Mouse (Mus musculus): ENCODE data around the gene Arhgap17. TPM values are rescaled to one million over a fixed set of nuclear protein-coding genes. Genes with fewer than 3 reads are reported as not detected.

Gene Arhgap17
- polyA plus RNA-seq, 1 experiment from 2014 or later, result 26.6 TPM

DNA sequence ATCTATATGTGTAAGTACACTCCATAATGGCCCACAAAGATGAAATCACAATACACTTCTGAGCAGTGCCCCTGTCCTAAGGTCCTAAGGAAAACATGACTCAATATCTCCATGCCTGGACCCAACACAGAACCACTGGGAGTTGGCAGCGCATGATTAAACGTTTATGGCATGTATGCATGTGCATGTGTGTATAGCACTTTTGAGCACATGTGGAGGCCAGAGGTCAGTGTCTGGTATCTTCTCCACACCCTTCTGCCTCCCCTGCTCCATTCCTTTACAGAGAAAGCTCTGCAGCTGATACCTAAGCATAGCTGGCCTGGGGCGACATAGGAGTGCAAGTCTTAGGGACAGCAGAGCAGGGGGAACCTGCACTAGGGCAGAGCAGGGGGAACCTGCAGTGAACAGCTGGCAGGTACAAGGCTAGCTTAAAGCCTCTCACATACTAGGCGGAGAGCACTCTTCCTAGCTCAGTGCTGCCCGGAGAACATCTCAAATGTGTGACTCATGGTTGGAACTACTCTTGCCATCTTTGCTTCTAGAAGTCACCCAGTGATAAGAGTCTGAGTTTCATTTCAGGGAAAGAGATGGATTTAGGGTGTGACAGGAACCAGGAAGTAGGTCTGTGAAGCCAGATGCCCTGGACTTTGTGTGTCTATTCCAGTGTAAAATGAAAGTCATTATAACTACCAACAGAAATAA is 25.5 kb downstream of the Arhgap17 start:
- no peaks in the 10 kb centered on the region for H3K9me3 ChIP-seq (ENCODE audit: control insufficient read depth, low read depth, low read length)
- no peak overlapping the region for H3K4me3 ChIP-seq (ENCODE audit: low read depth, low read length)
- no peak for ATAC-seq (ENCODE audit: insufficient number of reproducible peaks, insufficient read depth, low FRiP score, low read depth)
- WGBS, result 93% methylated on average over 5 of the region's 5 CpGs
- no peak overlapping the region for H3K27ac ChIP-seq (ENCODE audit: low read length)
- H3K36me3 ChIP-seq (ENCODE audit: control insufficient read depth, insufficient read depth, low read length), result no peaks in the 10 kb centered on the region
- peaks cover 23% of the 10 kb centered on the region for H3K4me1 ChIP-seq (ENCODE audit: control insufficient read depth, insufficient read depth, low read length)
- H3K4me2 ChIP-seq (replicated peaks; ENCODE audit: low read depth, low read length), result no peak overlapping the region
- H3K27me3 ChIP-seq (ENCODE audit: control insufficient read depth, insufficient read depth, low read length), result no peaks in the 10 kb centered on the region
- no peak overlapping the region for H3K9ac ChIP-seq (replicated peaks; ENCODE audit: low read depth, low read length)

DNA sequence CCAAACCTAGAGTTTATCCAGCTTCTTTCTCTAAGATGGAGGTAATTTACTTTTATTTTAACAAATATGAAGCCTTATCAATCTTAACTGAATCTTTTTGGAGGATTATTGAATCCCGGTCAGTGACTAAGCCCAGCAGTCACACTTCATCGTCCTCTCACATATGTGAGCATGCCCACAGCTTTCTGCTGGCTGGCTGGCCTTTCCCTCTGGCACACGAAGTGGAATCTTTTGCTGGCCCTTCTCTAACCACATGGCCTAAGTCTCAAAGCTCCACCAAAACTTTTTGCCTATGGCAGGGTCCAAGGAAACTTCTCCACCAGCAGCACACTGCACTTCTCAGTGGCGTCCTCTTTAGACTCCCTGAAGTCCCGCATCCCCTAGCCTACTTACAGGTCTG is 27.8 kb downstream of the Arhgap17 start:
- 45% methylated on average over 5 of the region's 5 CpGs for WGBS
- Histone ChIP-seq H3K27ac (ENCODE audit: low read length) (peak overlapping the region; percentile 30; the same call in 1 of the 2 replicates), H3K4me1 (ENCODE audit: control insufficient read depth, insufficient read depth, low read length) (peaks cover 15% of the 10 kb centered on the region), H3K9me3 (ENCODE audit: control insufficient read depth, low read depth, low read length) (no peaks in the 10 kb centered on the region), H3K36me3 (ENCODE audit: control insufficient read depth, insufficient read depth, low read length) (no peaks in the 10 kb centered on the region), H3K9ac (replicated peaks; ENCODE audit: low read depth, low read length) (no peak overlapping the region), H3K27me3 (ENCODE audit: control insufficient read depth, insufficient read depth, low read length) (no peaks in the 10 kb centered on the region), H3K4me3 (ENCODE audit: low read depth, low read length) (no peak overlapping the region), H3K4me2 (replicated peaks; ENCODE audit: low read depth, low read length) (no peak overlapping the region)
- ATAC-seq (ENCODE audit: insufficient number of reproducible peaks, insufficient read depth, low FRiP score, low read depth), result no peak

DNA sequence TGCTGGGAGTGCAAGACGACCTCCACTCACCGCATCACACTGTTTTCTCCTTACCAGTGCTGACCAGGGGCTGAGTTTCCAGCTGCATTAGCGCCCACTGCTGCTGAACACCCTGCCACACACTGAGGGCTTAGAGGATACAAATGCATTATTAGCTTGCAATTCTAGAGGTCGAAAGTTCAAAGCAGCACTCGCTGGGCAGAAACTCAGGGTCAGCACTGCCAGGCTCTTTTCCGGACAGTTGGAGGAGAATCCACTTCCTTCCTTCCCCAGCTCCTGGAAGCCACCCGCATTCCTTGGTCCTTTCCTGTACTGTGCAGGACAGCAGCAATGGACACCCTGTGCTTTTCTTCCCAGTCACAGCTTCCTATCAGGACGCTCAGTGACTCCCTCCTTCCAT is 31.4 kb downstream of the Arhgap17 start:
- no peak overlapping the region for H3K9ac ChIP-seq (replicated peaks; ENCODE audit: low read depth, low read length)
- ATAC-seq (ENCODE audit: insufficient number of reproducible peaks, insufficient read depth, low FRiP score, low read depth), result peak; percentile 49; the same call in 1 of the 2 replicates
- no peaks in the 10 kb centered on the region for H3K9me3 ChIP-seq (ENCODE audit: control insufficient read depth, low read depth, low read length)
- H3K4me2 ChIP-seq (replicated peaks; ENCODE audit: low read depth, low read length), result no peak overlapping the region
- no peak overlapping the region for H3K27ac ChIP-seq (ENCODE audit: low read length)
- H3K4me1 ChIP-seq (ENCODE audit: control insufficient read depth, insufficient read depth, low read length), result peaks cover 14% of the 10 kb centered on the region
- no peak overlapping the region for H3K4me3 ChIP-seq (ENCODE audit: low read depth, low read length)
- 53% methylated on average over 8 of the region's 8 CpGs for WGBS
- H3K36me3 ChIP-seq (ENCODE audit: control insufficient read depth, insufficient read depth, low read length), result no peaks in the 10 kb centered on the region
- H3K27me3 ChIP-seq (ENCODE audit: control insufficient read depth, insufficient read depth, low read length), result no peaks in the 10 kb centered on the region

DNA sequence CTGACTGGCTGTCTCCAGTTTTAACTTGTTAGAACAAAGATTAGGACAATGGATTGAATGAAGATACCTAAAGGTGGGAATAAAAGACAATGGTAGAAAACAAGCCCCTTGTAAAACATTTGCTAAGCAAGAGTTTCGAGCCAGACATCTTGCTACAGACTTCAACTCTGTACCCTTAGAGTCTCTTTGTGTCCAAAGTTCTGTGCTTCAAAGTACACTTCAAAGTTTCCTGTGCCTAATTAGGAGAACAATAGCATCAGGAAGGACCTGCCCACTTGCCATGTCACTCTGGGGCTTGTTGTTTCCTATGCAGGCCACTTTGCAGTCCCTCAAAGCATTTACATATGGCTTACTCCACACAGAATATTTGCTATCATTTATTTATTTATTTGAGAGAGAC is 33.4 kb downstream of the Arhgap17 start:
- ATAC-seq (ENCODE audit: insufficient number of reproducible peaks, insufficient read depth, low FRiP score, low read depth), result no peak
- no peak overlapping the region for H3K4me2 ChIP-seq (replicated peaks; ENCODE audit: low read depth, low read length)
- no peaks in the 10 kb centered on the region for H3K27me3 ChIP-seq (ENCODE audit: control insufficient read depth, insufficient read depth, low read length)
- H3K36me3 ChIP-seq (ENCODE audit: control insufficient read depth, insufficient read depth, low read length), result no peaks in the 10 kb centered on the region
- 73% methylated on average over 1 of the region's 1 CpGs for WGBS
- H3K27ac ChIP-seq (ENCODE audit: low read length), result no peak overlapping the region
- no peaks in the 10 kb centered on the region for H3K9me3 ChIP-seq (ENCODE audit: control insufficient read depth, low read depth, low read length)
- H3K9ac ChIP-seq (replicated peaks; ENCODE audit: low read depth, low read length), result no peak overlapping the region
- no peak overlapping the region for H3K4me3 ChIP-seq (ENCODE audit: low read depth, low read length)
- H3K4me1 ChIP-seq (ENCODE audit: control insufficient read depth, insufficient read depth, low read length), result 0 out of 2 replicates have a peak, but pooled peaks cover 4% of the 10 kb centered on the region

DNA sequence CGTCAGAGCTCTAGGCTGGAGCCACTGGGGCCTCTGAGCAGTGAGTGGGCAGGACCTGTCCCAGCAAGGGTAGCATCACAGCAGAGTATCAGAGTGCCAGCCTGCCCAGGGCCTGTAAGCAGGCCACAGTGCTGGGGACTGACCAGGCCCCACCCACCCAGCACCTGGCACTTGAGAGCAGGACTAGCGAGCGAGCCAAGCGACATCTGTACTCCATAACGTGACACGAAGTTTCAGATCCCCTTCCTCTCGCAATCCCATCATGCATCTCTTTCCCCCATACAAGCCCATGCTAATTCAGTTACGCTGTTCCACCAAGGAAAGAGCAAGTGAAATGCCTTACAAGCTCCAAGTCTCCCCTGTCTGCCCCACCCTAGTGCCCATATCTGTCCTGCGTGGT is 39.2 kb downstream of the Arhgap17 start:
- Histone ChIP-seq H3K4me2 (replicated peaks; ENCODE audit: low read depth, low read length) (no peak overlapping the region), H3K27ac (ENCODE audit: low read length) (no peak overlapping the region), H3K4me1 (ENCODE audit: control insufficient read depth, insufficient read depth, low read length) (no peaks in the 10 kb centered on the region), H3K36me3 (ENCODE audit: control insufficient read depth, insufficient read depth, low read length) (peaks cover 8% of the 10 kb centered on the region; the same call in 1 of the 2 replicates), H3K4me3 (ENCODE audit: low read depth, low read length) (no peak overlapping the region), H3K9ac (replicated peaks; ENCODE audit: low read depth, low read length) (no peak overlapping the region), H3K27me3 (ENCODE audit: control insufficient read depth, insufficient read depth, low read length) (no peaks in the 10 kb centered on the region), H3K9me3 (ENCODE audit: control insufficient read depth, low read depth, low read length) (no peaks in the 10 kb centered on the region)
- no peak for ATAC-seq (ENCODE audit: insufficient number of reproducible peaks, insufficient read depth, low FRiP score, low read depth)
- 81% methylated on average over 9 of the region's 9 CpGs for WGBS

DNA sequence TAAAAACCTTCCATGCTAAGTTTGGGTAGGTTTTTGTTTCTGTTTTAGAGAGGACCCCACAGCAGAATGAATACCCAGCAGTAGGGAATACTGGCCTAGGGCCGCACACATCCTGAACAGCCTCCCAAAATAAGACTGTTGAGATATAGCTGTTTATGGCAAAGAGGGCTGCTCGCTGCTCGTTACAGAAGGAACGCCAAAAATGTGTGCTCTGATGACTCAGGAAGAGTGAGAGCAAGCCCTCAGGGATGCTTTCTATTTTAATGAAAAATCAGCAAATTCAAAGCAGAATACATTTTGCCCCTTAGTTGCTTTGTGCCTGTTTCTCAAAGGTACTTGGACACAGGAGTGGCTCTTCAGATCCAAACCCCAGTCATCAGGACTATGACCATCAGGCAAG is 41.8 kb downstream of the Arhgap17 start:
- WGBS, result 87% methylated on average over 4 of the region's 4 CpGs
- Histone ChIP-seq H3K27me3 (ENCODE audit: control insufficient read depth, insufficient read depth, low read length) (no peaks in the 10 kb centered on the region), H3K9me3 (ENCODE audit: control insufficient read depth, low read depth, low read length) (no peaks in the 10 kb centered on the region), H3K9ac (replicated peaks; ENCODE audit: low read depth, low read length) (no peak overlapping the region), H3K36me3 (ENCODE audit: control insufficient read depth, insufficient read depth, low read length) (peaks cover 16% of the 10 kb centered on the region), H3K4me2 (replicated peaks; ENCODE audit: low read depth, low read length) (no peak overlapping the region), H3K4me3 (ENCODE audit: low read depth, low read length) (no peak overlapping the region), H3K4me1 (ENCODE audit: control insufficient read depth, insufficient read depth, low read length) (no peaks in the 10 kb centered on the region), H3K27ac (ENCODE audit: low read length) (no peak overlapping the region)
- no peak for ATAC-seq (ENCODE audit: insufficient number of reproducible peaks, insufficient read depth, low FRiP score, low read depth)

DNA sequence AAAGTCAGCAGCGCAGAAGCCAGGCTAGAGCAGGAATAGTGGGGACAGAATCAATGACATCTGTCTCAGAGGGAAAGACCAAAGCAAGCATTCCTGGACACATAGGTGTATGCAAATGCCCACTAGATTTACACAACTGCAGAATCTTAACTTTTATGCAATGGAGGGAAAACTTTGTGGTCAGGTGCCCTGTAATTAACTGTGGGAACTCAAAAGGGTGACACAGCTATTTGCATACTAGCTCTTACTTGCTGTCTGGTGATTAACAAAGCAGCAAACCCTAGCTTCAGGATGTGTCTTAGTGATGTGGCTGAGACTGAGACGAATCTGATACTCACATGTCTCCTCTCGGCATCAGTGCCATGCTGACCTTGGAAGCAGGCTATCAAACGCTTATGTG is 42.8 kb downstream of the Arhgap17 start:
- Histone ChIP-seq H3K9ac (replicated peaks; ENCODE audit: low read depth, low read length) (no peak overlapping the region), H3K9me3 (ENCODE audit: control insufficient read depth, low read depth, low read length) (no peaks in the 10 kb centered on the region), H3K27me3 (ENCODE audit: control insufficient read depth, insufficient read depth, low read length) (no peaks in the 10 kb centered on the region), H3K36me3 (ENCODE audit: control insufficient read depth, insufficient read depth, low read length) (peaks cover 16% of the 10 kb centered on the region), H3K4me1 (ENCODE audit: control insufficient read depth, insufficient read depth, low read length) (no peaks in the 10 kb centered on the region), H3K27ac (ENCODE audit: low read length) (no peak overlapping the region), H3K4me3 (ENCODE audit: low read depth, low read length) (no peak overlapping the region), H3K4me2 (replicated peaks; ENCODE audit: low read depth, low read length) (no peak overlapping the region)
- ATAC-seq (ENCODE audit: insufficient number of reproducible peaks, insufficient read depth, low FRiP score, low read depth), result no peak
- 89% methylated on average over 4 of the region's 4 CpGs for WGBS

DNA sequence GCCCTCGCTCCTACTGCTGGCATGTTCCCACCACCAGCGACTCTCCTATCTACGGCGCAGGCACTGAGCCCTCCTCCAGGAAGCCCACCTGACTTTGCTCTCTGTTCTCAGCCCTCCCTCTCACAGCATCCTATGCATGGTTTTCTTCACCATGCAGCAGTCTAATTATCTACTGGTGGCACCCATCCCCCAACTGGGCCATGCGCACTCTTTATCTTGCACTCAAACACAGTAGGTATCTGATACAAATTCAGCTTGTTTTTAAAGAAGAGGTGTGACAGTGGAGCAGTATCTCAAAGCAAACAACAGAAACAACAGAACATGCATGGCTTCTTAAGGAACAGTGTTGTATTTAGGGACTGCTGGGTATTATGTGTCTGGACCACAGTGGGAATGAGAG is 43.7 kb downstream of the Arhgap17 start:
- Histone ChIP-seq H3K27me3 (ENCODE audit: control insufficient read depth, insufficient read depth, low read length) (no peaks in the 10 kb centered on the region), H3K36me3 (ENCODE audit: control insufficient read depth, insufficient read depth, low read length) (peaks cover 21% of the 10 kb centered on the region)
- WGBS, result 96% methylated on average over 5 of the region's 5 CpGs

DNA sequence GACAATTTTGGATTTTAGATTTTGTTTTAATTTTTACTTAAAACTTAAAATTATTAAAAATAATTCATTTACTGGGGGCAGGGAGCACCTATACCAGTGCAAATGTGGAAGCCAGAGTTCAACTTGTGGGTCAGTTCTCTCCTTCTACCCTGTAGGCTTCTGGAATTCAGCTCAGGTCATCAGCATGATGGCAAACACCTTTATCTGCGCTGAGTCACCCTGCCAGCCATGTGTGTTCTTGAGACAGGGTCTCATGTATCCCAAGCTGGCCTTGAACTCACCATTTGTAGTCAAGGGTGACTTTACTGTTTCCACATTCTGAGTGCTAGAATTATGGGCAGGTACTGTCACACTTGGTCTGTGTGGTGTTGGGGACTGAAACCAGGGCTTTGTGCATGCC is 45.6 kb downstream of the Arhgap17 start:
- no peak overlapping the region for H3K9ac ChIP-seq (replicated peaks; ENCODE audit: low read depth, low read length)
- H3K4me1 ChIP-seq (ENCODE audit: control insufficient read depth, insufficient read depth, low read length), result no peaks in the 10 kb centered on the region
- H3K4me3 ChIP-seq (ENCODE audit: low read depth, low read length), result no peak overlapping the region
- no peak for ATAC-seq (ENCODE audit: insufficient number of reproducible peaks, insufficient read depth, low FRiP score, low read depth)
- H3K36me3 ChIP-seq (ENCODE audit: control insufficient read depth, insufficient read depth, low read length), result peaks cover 33% of the 10 kb centered on the region
- H3K27ac ChIP-seq (ENCODE audit: low read length), result no peak overlapping the region
- H3K9me3 ChIP-seq (ENCODE audit: control insufficient read depth, low read depth, low read length), result no peaks in the 10 kb centered on the region
- no peaks in the 10 kb centered on the region for H3K27me3 ChIP-seq (ENCODE audit: control insufficient read depth, insufficient read depth, low read length)
- no peak overlapping the region for H3K4me2 ChIP-seq (replicated peaks; ENCODE audit: low read depth, low read length)
- 94% methylated on average over 1 of the region's 1 CpGs for whole genome bisulfite sequencing

More for the DNA sequence above, 43.7 kb downstream of the Arhgap17 start:
- H3K4me3 ChIP-seq (ENCODE audit: low read depth, low read length), result no peak overlapping the region
- H3K27ac ChIP-seq (ENCODE audit: low read length), result no peak overlapping the region
- H3K4me2 ChIP-seq (replicated peaks; ENCODE audit: low read depth, low read length), result no peak overlapping the region
- no peaks in the 10 kb centered on the region for H3K9me3 ChIP-seq (ENCODE audit: control insufficient read depth, low read depth, low read length)
- ATAC-seq (ENCODE audit: insufficient number of reproducible peaks, insufficient read depth, low FRiP score, low read depth), result 0 out of 2 replicates have a peak, but pooled peaks have one; percentile 37
- no peak overlapping the region for H3K9ac ChIP-seq (replicated peaks; ENCODE audit: low read depth, low read length)
- no peaks in the 10 kb centered on the region for H3K4me1 ChIP-seq (ENCODE audit: control insufficient read depth, insufficient read depth, low read length)
